Comparison of ENCODE assay signal across 22 mouse cellular contexts in the genomic region with DNA sequence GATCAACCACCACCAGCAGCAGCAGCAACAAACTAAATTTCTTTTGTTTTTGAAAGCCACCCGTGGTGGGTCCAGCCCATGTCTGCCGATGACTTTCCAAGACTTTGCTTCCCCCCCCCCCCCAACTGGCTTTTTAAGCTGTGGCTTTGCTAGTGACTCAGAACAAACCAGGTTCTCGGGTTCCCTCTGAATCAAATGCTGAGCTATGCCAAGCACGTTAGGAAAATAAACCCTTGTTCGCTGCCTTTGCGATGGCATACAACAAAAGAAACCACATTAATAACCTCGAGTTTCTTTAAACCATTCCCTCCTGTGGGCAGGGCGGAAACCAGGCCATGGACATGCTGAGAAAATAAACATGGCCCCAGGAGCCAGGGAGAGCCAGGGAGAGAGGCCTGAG. TPM values are rescaled to one million over a fixed set of nuclear protein-coding genes. Genes with fewer than 3 reads are reported as not detected.
DNase-seq lines count a peak whose midpoint lies in the region; ATAC-seq and TF ChIP-seq lines count a peak whose summit lies in the region.
"Had no signal": no experiment of that assay in that cellular context is flagged by ENCODE, and none has a peak within 500 bp of the region (broad histone marks: within the 10 kb centered on the region; RNA-seq: fewer than 3 reads in every experiment).

No protein-coding gene starts in this region.

- no peak for TF ChIP-seq POLR2A in limb, embryonic 14.5 days (IDR thresholded peaks at IDR 0.05; ENCODE audit: borderline replicate concordance, extremely low read depth, insufficient read depth, insufficient read length)

- ATAC-seq in Patski, result no peak
- ATAC-seq in embryonic facial prominence, embryonic 15.5 days (ENCODE audit: insufficient number of reproducible peaks, low FRiP score, low TSS enrichment, low read depth), result no peak
- no peak for ATAC-seq in limb, embryonic 14.5 days (ENCODE audit: low FRiP score, low read depth)
- ATAC-seq: intestine, postnatal 0 days had no signal

- 24% methylated on average over 8 of the region's 8 CpGs for WGBS in embryonic facial prominence, embryonic 15.5 days
- 39% methylated on average over 8 of the region's 8 CpGs for WGBS in limb, embryonic 14.5 days

- H3K27ac ChIP-seq in embryonic facial prominence, embryonic 15.5 days (replicated peaks), result peak overlapping the region; percentile 55; the same call in 1 of the 2 replicates
- peak overlapping the region; percentile 15; the same call in 1 of the 2 replicates for H3K27ac ChIP-seq in limb, embryonic 14.5 days (replicated peaks; ENCODE audit: low read depth, low read length)
- H3K27ac ChIP-seq: forebrain, embryonic 12.5 days; gastrocnemius, adult 2 months; liver, embryonic 14.5 days; lung, embryonic 15.5 days; neural tube, embryonic 12.5 days had no signal

- H3K4me3 ChIP-seq in embryonic facial prominence, embryonic 15.5 days (replicated peaks), result no peak overlapping the region
- no peak overlapping the region for H3K4me3 ChIP-seq in limb, embryonic 14.5 days (replicated peaks; ENCODE audit: low read length)
- H3K4me3 ChIP-seq: forebrain, embryonic 12.5 days; gastrocnemius, adult 2 months; lung, embryonic 15.5 days; megakaryocyte, embryonic 14.5 days; neural tube, embryonic 12.5 days had no signal

- CTCF ChIA-PET in Patski (lab: Charles Lee), result interaction anchor here (0.7 kb wide), 1 partner anchor 64 kb away, joined by 4 read pairs; no protein-coding TSS in a partner anchor

- peak overlapping the region; percentile 72; the same call in 1 of the 2 replicates for H3K4me2 ChIP-seq in embryonic facial prominence, embryonic 15.5 days (replicated peaks)
- peak overlapping the region; percentile 13 for H3K4me2 ChIP-seq in limb, embryonic 14.5 days (replicated peaks; ENCODE audit: low read depth, low read length, severe bottlenecking)
- H3K4me2 ChIP-seq: forebrain, embryonic 12.5 days; lung, embryonic 15.5 days; neural tube, embryonic 12.5 days had no signal

- H3K36me3 ChIP-seq in embryonic facial prominence, embryonic 15.5 days, result no peaks in the 10 kb centered on the region
- peaks cover 2% of the 10 kb centered on the region; the same call in 1 of the 2 replicates for H3K36me3 ChIP-seq in limb, embryonic 14.5 days (ENCODE audit: control insufficient read depth, insufficient read depth, low read length)
- H3K36me3 ChIP-seq: forebrain, embryonic 12.5 days; lung, embryonic 15.5 days; neural tube, embryonic 12.5 days had no signal

- no peak for TF ChIP-seq CTCF in Patski (IDR thresholded peaks at IDR 0.05)

- H3K9ac ChIP-seq in embryonic facial prominence, embryonic 15.5 days, result no peak overlapping the region
- no peak overlapping the region for H3K9ac ChIP-seq in limb, embryonic 14.5 days (ENCODE audit: low read depth, low read length, severe bottlenecking)
- H3K9ac ChIP-seq: forebrain, embryonic 12.5 days; liver, embryonic 14.5 days; lung, embryonic 15.5 days; neural tube, embryonic 12.5 days had no signal

- peaks cover 74% of the 10 kb centered on the region for H3K4me1 ChIP-seq in embryonic facial prominence, embryonic 15.5 days
- peaks cover 64% of the 10 kb centered on the region for H3K4me1 ChIP-seq in limb, embryonic 14.5 days (ENCODE audit: control insufficient read depth, insufficient read depth, low read length)

- H3K27me3 ChIP-seq in Patski, result no peaks in the 10 kb centered on the region
- 0 out of 2 replicates have a peak, but pooled peaks cover 2% of the 10 kb centered on the region for H3K27me3 ChIP-seq in embryonic facial prominence, embryonic 15.5 days
- no peaks in the 10 kb centered on the region for H3K27me3 ChIP-seq in limb, embryonic 14.5 days (ENCODE audit: control insufficient read depth, insufficient read depth, low read length)

- H3K9me3 ChIP-seq in embryonic facial prominence, embryonic 15.5 days (replicated peaks), result no peaks in the 10 kb centered on the region
- no peaks in the 10 kb centered on the region for H3K9me3 ChIP-seq in limb, embryonic 14.5 days (ENCODE audit: control insufficient read depth, low read length)
- H3K9me3 ChIP-seq: forebrain, embryonic 12.5 days; lung, embryonic 15.5 days; megakaryocyte, embryonic 14.5 days; neural tube, embryonic 12.5 days had no signal

- peak; percentile 83 for DNase-seq in 3T3-L1 (ENCODE audit: low read depth, low spot score)
- DNase-seq in Patski (ENCODE audit: low read depth, low spot score), result peak; percentile 89
- DNase-seq in limb, embryonic 14.5 days (ENCODE audit: low spot score), result no peak
- DNase-seq in frontal cortex, postnatal 10 days (ENCODE audit: low spot score in 2 of 2), result no peak
- no peak for DNase-seq in adipocyte (ENCODE audit: low spot score)
- DNase-seq in urinary bladder, postnatal 25 days (ENCODE audit: low spot score), result no peak
- DNase-seq: adrenal gland, adult 2 months; cerebellum, adult 11-12 months; cerebellum, postnatal 14 days; gastrocnemius, adult 2 months; lung, postnatal 36 days; midbrain, embryonic 14.5 days; right cerebral cortex, postnatal 14 days; spleen, adult 18-20 months; thymus, postnatal 14 days had no signal

- POLR2A ChIA-PET in Patski (lab: Charles Lee), result interaction anchor here (0.6 kb wide), 1 partner anchor 27 kb away, joined by 4 read pairs; no protein-coding TSS in a partner anchor

- in situ Hi-C loops in Patski (cut with MboI; ENCODE audit: low pct_unique_long_range_greater_than_20kb), result no loop called here

RNA-seq across cellular contexts. Expression of gene Prrx2, which starts 13.4 kb away (rescaled TPM):
- polyA plus RNA-seq in Patski (2021), result 7.1 TPM
- 77.3 and 88.8 TPM in 2 replicates for polyA plus RNA-seq in embryonic facial prominence, embryonic 15.5 days (2015; fragmentation: Nextera tagmentation; extraction: Ambion mirVana)
- 176 and 268 TPM in 2 replicates for polyA plus RNA-seq in limb, embryonic 14.5 days (2012; rRNA removed)
- 93.1 and 112 TPM in 2 replicates for polyA plus RNA-seq in limb, embryonic 14.5 days (2014; fragmentation: Nextera tagmentation; extraction: Ambion mirVana)

RNA-seq across cellular contexts. Expression of gene Asb6, which starts 18.1 kb away (rescaled TPM):
- 36.8 TPM for polyA plus RNA-seq in Patski (2021)
- 37.8 and 37.9 TPM in 2 replicates for polyA plus RNA-seq in embryonic facial prominence, embryonic 15.5 days (2015; fragmentation: Nextera tagmentation; extraction: Ambion mirVana)
- polyA plus RNA-seq in limb, embryonic 14.5 days (2012; rRNA removed), result 36.8 and 48.7 TPM in 2 replicates
- polyA plus RNA-seq in limb, embryonic 14.5 days (2014; fragmentation: Nextera tagmentation; extraction: Ambion mirVana), result 29.5 and 31.8 TPM in 2 replicates

RNA-seq across cellular contexts. Expression of gene Ntmt1, which starts 40.6 kb away (rescaled TPM):
- polyA plus RNA-seq in Patski (2021), result 52.7 TPM
- 85.9 and 87.0 TPM in 2 replicates for polyA plus RNA-seq in embryonic facial prominence, embryonic 15.5 days (2015; fragmentation: Nextera tagmentation; extraction: Ambion mirVana)
- polyA plus RNA-seq in limb, embryonic 14.5 days (2012; rRNA removed), result 59.5 and 66.8 TPM in 2 replicates
- polyA plus RNA-seq in limb, embryonic 14.5 days (2014; fragmentation: Nextera tagmentation; extraction: Ambion mirVana), result 84.2 and 91.0 TPM in 2 replicates

RNA-seq across cellular contexts. Expression of gene 1700001O22Rik, which starts 44.7 kb away (rescaled TPM):
- 9.9 TPM for polyA plus RNA-seq in Patski (2021)
- polyA plus RNA-seq in embryonic facial prominence, embryonic 15.5 days (2015; fragmentation: Nextera tagmentation; extraction: Ambion mirVana), result 2.7 and 3.7 TPM in 2 replicates
- polyA plus RNA-seq in limb, embryonic 14.5 days (2012; rRNA removed), result 3.3 and 3.4 TPM in 2 replicates
- polyA plus RNA-seq in limb, embryonic 14.5 days (2014; fragmentation: Nextera tagmentation; extraction: Ambion mirVana), result 2.7 and 3.4 TPM in 2 replicates
- polyA plus RNA-seq: liver, embryonic 14.5 days had no signal

Comparison
In these comparisons a context has a peak if more than half of its experiments do, and no peak if none do; other contexts are left out.
1. DNase-seq: peak in 3T3-L1 (single experiment) and Patski (single experiment); none in limb, embryonic 14.5 days (single experiment), frontal cortex, postnatal 10 days (0 of 2), adipocyte (single experiment) and urinary bladder, postnatal 25 days (single experiment).